Mouse (Mus musculus) MEL (cell line): ENCODE measurements at regions not wholly inside any gene's neighbourhood (a gene's known extent, or its start where the extent isn't known, plus 50 kb on each side); places are given as distances from the start of the nearest gene placed in this dataset.

Source experiments
- DNase-seq: peaks from one replicate; pipeline ENCODE4 v3.0.0; 2011; ENCODE audit warnings: low read depth, low spot score
- H3K27ac ChIP-seq: 2 replicates; pipeline ENCODE4 v1.5.1; 2012; ENCODE audit warnings: low read depth, mild to moderate bottlenecking, control low read depth, low read length, moderate library complexity; ENCODE audit not compliant: control insufficient read depth
- H3K27me3 ChIP-seq, 2 experiments: fragments of 150-350 bp in 1 of 2; sonication (generic) in 1 of 2; 2 replicates each; pipeline ENCODE4 v1.6.1; 2012; ENCODE audit warnings: low read length in 2 of 2, mild to moderate bottlenecking in 2 of 2, improper control_type of control experiment in 1 of 2, moderate library complexity in 1 of 2; ENCODE audit not compliant: insufficient read depth in 2 of 2, control insufficient read depth in 1 of 2
- H3K36me3 ChIP-seq, 2 experiments: 2 replicates each; pipeline ENCODE4 v1.6.1; 2012 to 2014; ENCODE audit warnings: low read length in 2 of 2, improper control_type of control experiment in 1 of 2, inconsistent platforms in 1 of 2, mild to moderate bottlenecking in 1 of 2; ENCODE audit not compliant: insufficient read depth in 2 of 2, control insufficient read depth in 1 of 2
- H3K4me1 ChIP-seq, 2 experiments: fragments of 150-350 bp in 1 of 2; sonication (generic) in 1 of 2; 2 replicates each; pipeline ENCODE4 v1.6.1; 2012; ENCODE audit warnings: low read length in 2 of 2, improper control_type of control experiment in 1 of 2, mild to moderate bottlenecking in 1 of 2; ENCODE audit not compliant: insufficient read depth in 2 of 2, control insufficient read depth in 1 of 2
- H3K4me3 ChIP-seq, 2 experiments: fragments of 150-350 bp in 1 of 2; sonication (generic) in 1 of 2; 2 replicates each; pipeline ENCODE4 v1.5.1; 2012; ENCODE audit warnings: low read depth in 2 of 2, low read length in 2 of 2, mild to moderate bottlenecking in 2 of 2, moderate library complexity in 2 of 2, control low read depth in 1 of 2, improper control_type of control experiment in 1 of 2; ENCODE audit not compliant: control insufficient read depth in 1 of 2, insufficient read depth in 1 of 2
- H3K79me2 ChIP-seq: 2 replicates; pipeline ENCODE4 v1.6.1; 2012; ENCODE audit warnings: mild to moderate bottlenecking, low read length, moderate library complexity; ENCODE audit not compliant: control insufficient read depth, poor library complexity, insufficient read depth
- H3K9ac ChIP-seq: 2 replicates; pipeline ENCODE4 v1.6.1; 2012; ENCODE audit warnings: low read depth, mild to moderate bottlenecking, control low read depth, low read length, moderate library complexity; ENCODE audit not compliant: control insufficient read depth, poor library complexity, severe bottlenecking
- H3K9me3 ChIP-seq: fragments of 150-350 bp; sonication (generic); replicated peaks from 2 replicates; pipeline ENCODE4 v1.6.1; 2012; ENCODE audit warnings: mild to moderate bottlenecking, low read length, improper control_type of control experiment, moderate library complexity; ENCODE audit not compliant: insufficient read depth
- BHLHE40 ChIP-seq: IDR thresholded peaks from 2 replicates; pipeline ENCODE4 v1.6.1; 2012; ENCODE audit warnings: low read depth, mild to moderate bottlenecking, inconsistent platforms, low read length, improper control_type of control experiment, borderline replicate concordance
- CHD1 ChIP-seq: IDR thresholded peaks from 2 replicates; pipeline ENCODE4 v1.6.1; 2012; ENCODE audit warnings: low read depth, mild to moderate bottlenecking, inconsistent platforms, low read length, improper control_type of control experiment
- CTCF ChIP-seq, 3 experiments: IDR thresholded peaks in 2 of 3; conservative IDR thresholded peaks in 1 of 3; 2 replicates each; pipeline ENCODE4 v1.5.1; 2011 to 2012; ENCODE audit warnings: low read length in 3 of 3, low read depth in 2 of 3, mild to moderate bottlenecking in 2 of 3, improper control_type of control experiment in 1 of 3, inconsistent platforms in 1 of 3, mixed read lengths in 1 of 3, moderate library complexity in 1 of 3; ENCODE audit not compliant: control insufficient read depth in 1 of 3, insufficient read depth in 1 of 3, poor library complexity in 1 of 3, severe bottlenecking in 1 of 3
- ETS1 ChIP-seq: IDR thresholded peaks from 2 replicates; pipeline ENCODE4 v1.6.1; 2012; ENCODE audit warnings: low read depth, mild to moderate bottlenecking, inconsistent platforms, low read length, improper control_type of control experiment, moderate library complexity
- GABPA ChIP-seq: IDR thresholded peaks from 2 replicates; pipeline ENCODE4 v1.6.1; 2012; ENCODE audit warnings: low read depth, mild to moderate bottlenecking, inconsistent platforms, low read length, improper control_type of control experiment, moderate library complexity
- HCFC1 ChIP-seq: IDR thresholded peaks from 2 replicates; pipeline ENCODE4 v1.6.1; 2012; ENCODE audit warnings: low read depth, mild to moderate bottlenecking, inconsistent platforms, low read length, improper control_type of control experiment, moderate library complexity
- JUND ChIP-seq: IDR thresholded peaks from 2 replicates; pipeline ENCODE4 v1.6.1; 2011; ENCODE audit warnings: low read depth, mild to moderate bottlenecking, improper control_type of control experiment, low read length
- MAFK ChIP-seq: IDR thresholded peaks from 2 replicates; pipeline ENCODE4 v1.6.1; 2011; ENCODE audit warnings: low read depth, mild to moderate bottlenecking, low read length, improper control_type of control experiment, borderline replicate concordance
- MAZ ChIP-seq: IDR thresholded peaks from 2 replicates; pipeline ENCODE4 v1.6.1; 2012; ENCODE audit warnings: low read depth, mild to moderate bottlenecking, inconsistent platforms, low read length, improper control_type of control experiment
- MEF2A ChIP-seq: IDR thresholded peaks from 2 replicates; pipeline ENCODE4 v1.6.1; 2014; ENCODE audit warnings: low read depth, mild to moderate bottlenecking, inconsistent platforms, low read length, improper control_type of control experiment; ENCODE audit not compliant: poor library complexity, insufficient replicate concordance, severe bottlenecking; ENCODE audit errors: extremely low read depth
- MXI1 ChIP-seq: IDR thresholded peaks from 2 replicates; pipeline ENCODE4 v1.6.1; 2011; ENCODE audit warnings: mild to moderate bottlenecking, low read depth, low read length, improper control_type of control experiment
- MYC ChIP-seq: IDR thresholded peaks from 2 replicates; pipeline ENCODE4 v1.6.1; 2011; ENCODE audit warnings: low read depth, mild to moderate bottlenecking, low read length, improper control_type of control experiment, moderate library complexity
- NELFE ChIP-seq: IDR thresholded peaks from 2 replicates; pipeline ENCODE4 v1.6.1; 2011; ENCODE audit warnings: low read depth, low read length, improper control_type of control experiment
- POLR2AphosphoS2 ChIP-seq: IDR thresholded peaks from 2 replicates; pipeline ENCODE4 v1.6.1; 2011; ENCODE audit warnings: low read length, improper control_type of control experiment
- POLR2AphosphoS5 ChIP-seq: IDR thresholded peaks from 2 replicates; pipeline ENCODE4 v1.6.1; 2012; ENCODE audit warnings: low read depth, borderline replicate concordance, mild to moderate bottlenecking, inconsistent platforms, low read length, moderate library complexity, mixed read lengths
- RAD21 ChIP-seq: IDR thresholded peaks from 2 replicates; pipeline ENCODE4 v1.6.1; 2011; ENCODE audit warnings: mild to moderate bottlenecking, low read depth, low read length, improper control_type of control experiment
- SMC3 ChIP-seq: IDR thresholded peaks from 2 replicates; pipeline ENCODE4 v1.6.1; 2011; ENCODE audit warnings: low read depth, low read length, improper control_type of control experiment
- TAL1 ChIP-seq: IDR thresholded peaks from 2 replicates; pipeline ENCODE4 v1.6.1; 2012; ENCODE audit warnings: mild to moderate bottlenecking, inconsistent platforms, low read length, moderate library complexity, mixed read lengths
- USF1 ChIP-seq: IDR thresholded peaks from 2 replicates; pipeline ENCODE4 v1.6.1; 2014; ENCODE audit warnings: low read depth, mild to moderate bottlenecking, inconsistent platforms, low read length, improper control_type of control experiment, moderate library complexity
- ZC3H11A ChIP-seq: IDR thresholded peaks from 2 replicates; pipeline ENCODE4 v1.6.1; 2012; ENCODE audit warnings: low read depth, mild to moderate bottlenecking, inconsistent platforms, low read length, improper control_type of control experiment
- ZKSCAN1 ChIP-seq: IDR thresholded peaks from 2 replicates; pipeline ENCODE4 v1.6.1; 2012; ENCODE audit warnings: low read depth, mild to moderate bottlenecking, inconsistent platforms, low read length, improper control_type of control experiment, moderate library complexity

DNA sequence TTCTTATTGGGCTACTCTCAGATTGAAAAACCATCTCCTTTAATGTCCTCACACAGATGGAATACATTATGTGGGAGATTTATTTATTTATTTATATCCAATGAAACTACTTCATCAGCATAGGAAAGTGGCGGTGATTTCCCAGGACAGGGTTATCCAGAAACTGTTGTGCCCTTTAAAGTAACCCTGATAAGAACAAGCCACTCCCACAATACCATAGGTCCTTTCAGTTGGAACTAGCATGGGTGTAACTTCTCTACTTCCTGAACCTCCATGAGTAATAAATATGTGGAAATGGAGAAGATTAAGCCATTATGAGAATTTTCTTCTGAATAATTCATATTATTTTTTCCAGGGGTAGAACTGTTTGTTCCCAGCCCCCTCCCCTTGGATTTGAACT, 52.7 kb upstream of the Jag1 start:
- TF ChIP-seq MXI1 (no peak), RAD21 (no peak), MEF2A (no peak), POLR2AphosphoS2 (no peak)
- Histone ChIP-seq H3K9me3 (no peaks in the 10 kb centered on the region), H3K4me3 (no peak overlapping the region), H3K27ac (no peak overlapping the region), H3K36me3 (no peaks in the 10 kb centered on the region), H3K4me1 (no peaks in the 10 kb centered on the region), H3K9ac (no peak overlapping the region), H3K79me2 (no peaks in the 10 kb centered on the region), H3K27me3 (no peaks in the 10 kb centered on the region)
- no peak for DNase-seq

DNA sequence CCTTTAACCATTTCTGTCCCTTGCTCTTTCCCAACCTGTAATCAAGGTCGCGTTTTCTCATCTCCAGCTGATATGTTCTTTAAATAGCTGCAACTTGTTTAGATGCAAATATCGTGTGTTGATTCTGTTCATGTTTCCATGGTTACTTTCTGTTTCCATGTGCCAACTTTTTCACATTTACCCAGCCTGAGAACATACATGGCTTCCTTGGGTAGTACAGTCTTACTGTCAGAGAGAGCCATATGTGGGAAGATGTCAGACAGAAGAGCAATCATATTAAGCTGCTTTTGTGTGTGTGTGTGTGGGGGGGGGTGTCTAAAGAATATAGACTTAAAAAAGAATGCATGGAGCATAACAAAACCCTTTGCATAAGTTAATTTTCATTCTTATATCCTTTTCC, 52.2 kb upstream of the Jag1 start:
- DNase-seq: no peak
- Histone ChIP-seq H3K4me3 (no peak overlapping the region), H3K27me3 (no peaks in the 10 kb centered on the region), H3K27ac (no peak overlapping the region), H3K36me3 (no peaks in the 10 kb centered on the region), H3K79me2 (no peaks in the 10 kb centered on the region), H3K9ac (no peak overlapping the region), H3K4me1 (no peaks in the 10 kb centered on the region), H3K9me3 (no peaks in the 10 kb centered on the region)
- TF ChIP-seq HCFC1 (no peak), GABPA (no peak), POLR2AphosphoS5 (no peak), MYC (no peak), MAZ (no peak), MXI1 (no peak), CHD1 (no peak), POLR2AphosphoS2 (no peak), USF1 (no peak), NELFE (no peak), ETS1 (no peak), ZKSCAN1 (no peak), JUND (no peak), TAL1 (no peak), RAD21 (no peak), BHLHE40 (no peak), CTCF (IDR thresholded peaks at IDR 0.05 in 2 of 3, conservative IDR thresholded peaks at IDR 0.05 in 1 of 3; ENCODE audit: control insufficient read depth in 1 of 3, insufficient read depth in 1 of 3, low read depth in 2 of 3, low read length in 3 of 3, poor library complexity in 1 of 3, severe bottlenecking in 1 of 3) (no peak), ZC3H11A (no peak), SMC3 (no peak), MAFK (no peak)
